Mouse (Mus musculus): ENCODE data around the gene Dzank1.

DNA sequence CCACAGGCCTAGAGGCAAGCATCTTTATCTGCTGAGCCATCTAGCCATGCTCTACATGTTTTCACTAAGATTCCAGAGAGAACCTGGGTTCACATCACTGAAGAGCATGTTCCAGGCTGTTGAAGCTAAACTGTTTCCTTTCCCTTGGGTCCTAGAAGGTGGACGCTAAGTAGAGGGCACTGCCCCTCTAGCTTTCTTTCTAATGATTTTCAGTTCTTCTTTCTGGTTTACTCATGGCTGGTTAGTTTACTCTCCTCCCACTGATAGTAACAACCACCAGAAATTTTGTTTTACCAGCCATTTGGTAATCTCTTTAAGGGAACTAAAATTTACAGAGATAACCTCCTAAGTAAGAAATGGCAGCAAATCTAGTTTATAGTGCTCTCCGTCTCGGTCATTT lies 26.7 kb upstream of the Dzank1 start:
- no peak for TF ChIP-seq CTCF (IDR thresholded peaks at IDR 0.05; ENCODE audit: low read depth, low read length)
- TF ChIP-seq POLR2A (IDR thresholded peaks at IDR 0.05; ENCODE audit: extremely low read depth, insufficient read depth, low read length) = no peak

Measured in liver, adult 2 months (tissue).